Mouse (Mus musculus): ENCODE results near the gene Psmd9.
A peak's percentile ranks its signal among the peaks of the same experiment; 100 is the strongest.

Gene Psmd9

GRCm38 (mm10) chr5:123150641-123151040 lies 18.6 kb upstream of the Psmd9 start:
- peak in 1 of 2 experiments; percentile 45 for DNase-seq (ENCODE audit: low spot score in 2 of 2)

DNA sequence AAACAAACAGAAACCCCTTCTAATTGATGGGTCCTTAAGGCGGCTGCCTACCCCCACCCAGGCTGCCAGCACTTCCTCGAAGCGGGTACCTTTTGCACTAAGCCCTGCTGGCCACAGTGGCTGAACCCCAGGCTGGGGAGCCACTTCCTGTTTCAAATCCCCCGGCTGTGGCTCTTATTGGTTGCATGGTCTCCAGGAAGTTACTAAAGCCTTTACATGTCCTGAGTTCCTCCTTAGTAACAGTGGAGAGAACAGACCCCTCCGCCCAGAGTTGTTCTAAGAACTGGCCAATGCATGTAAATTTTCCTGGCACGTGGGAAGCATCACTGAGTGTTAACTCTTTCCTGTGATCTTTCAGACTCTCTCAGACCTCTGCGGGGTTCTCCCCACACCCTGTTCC lies 18.1 kb upstream of the Psmd9 start:
- peak; percentile 55 to 64 for DNase-seq (ENCODE audit: low spot score in 2 of 2)

- no peak for DNase-seq (ENCODE audit: low spot score in 2 of 2)
Measured at GRCm38 (mm10) chr5:123151707-123152362, 17.4 kb upstream of the Psmd9 start.

DNA sequence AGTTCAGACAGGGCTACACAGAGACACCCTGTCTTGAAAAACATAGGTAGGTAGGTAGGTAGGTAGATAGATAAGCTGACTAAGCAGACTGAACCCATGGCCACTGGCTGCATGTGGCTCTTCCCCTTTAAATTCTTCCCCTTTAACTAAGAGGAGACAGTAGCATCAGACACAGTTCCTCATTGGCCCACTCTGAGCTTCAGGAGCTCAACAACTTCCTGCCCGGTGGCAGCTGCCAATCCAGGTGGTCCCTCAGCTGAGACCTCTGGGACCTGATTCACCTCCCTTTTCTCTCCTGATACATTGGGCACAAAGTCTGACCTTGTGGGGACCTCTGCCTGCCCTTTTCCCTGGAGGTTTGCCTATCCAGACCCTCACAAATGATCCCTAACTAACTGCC lies 16.3 kb upstream of the Psmd9 start:
- DNase-seq (ENCODE audit: low spot score in 2 of 2): no peak

GRCm38 (mm10) chr5:123155425-123155824 lies 13.8 kb upstream of the Psmd9 start:
- peak; percentile 54 to 75 for DNase-seq (ENCODE audit: low spot score in 2 of 2)

DNA sequence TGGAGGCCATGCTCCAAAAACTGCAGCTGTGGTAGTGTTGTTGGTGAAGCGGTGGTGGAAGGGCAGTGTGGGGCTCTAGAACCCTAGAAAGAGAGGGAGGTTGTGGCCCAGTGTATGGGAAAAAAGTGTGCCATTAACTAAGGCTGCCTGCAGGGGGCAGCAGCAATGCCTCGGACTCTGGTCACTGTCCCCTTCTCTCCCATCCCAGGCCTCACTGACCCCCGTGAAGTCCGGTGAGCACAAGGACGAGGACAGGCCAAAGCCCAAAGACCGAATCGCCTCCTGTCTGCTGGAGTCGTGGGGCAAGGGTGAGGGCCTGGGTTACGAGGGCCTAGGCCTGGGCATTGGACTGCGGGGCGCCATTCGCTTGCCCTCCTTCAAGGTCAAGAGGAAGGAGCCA lies 12.4 kb upstream of the Psmd9 start:
- no peak for DNase-seq (ENCODE audit: low spot score in 2 of 2)

DNA sequence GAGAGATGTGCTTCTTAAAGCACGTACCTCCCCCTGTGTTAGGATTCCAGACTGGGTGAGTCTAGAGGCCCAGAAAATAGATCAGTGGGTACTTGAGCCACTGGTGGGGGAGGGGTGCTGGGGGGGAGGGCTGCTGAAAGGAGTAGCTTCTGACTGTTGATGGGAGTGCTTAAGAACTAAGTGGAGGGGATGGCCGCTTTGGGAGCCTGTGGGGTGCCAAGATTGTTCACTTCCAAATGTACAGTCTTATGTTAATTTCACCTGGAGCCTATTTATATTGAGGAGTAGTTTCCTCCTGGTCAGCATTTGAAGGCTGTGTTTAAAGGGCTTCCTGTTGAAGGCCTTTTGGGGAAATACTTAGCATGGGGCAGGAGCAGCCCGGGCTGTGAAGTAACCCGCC lies 11.2 kb upstream of the Psmd9 start:
- DNase-seq (ENCODE audit: low spot score in 2 of 2): no peak

DNA sequence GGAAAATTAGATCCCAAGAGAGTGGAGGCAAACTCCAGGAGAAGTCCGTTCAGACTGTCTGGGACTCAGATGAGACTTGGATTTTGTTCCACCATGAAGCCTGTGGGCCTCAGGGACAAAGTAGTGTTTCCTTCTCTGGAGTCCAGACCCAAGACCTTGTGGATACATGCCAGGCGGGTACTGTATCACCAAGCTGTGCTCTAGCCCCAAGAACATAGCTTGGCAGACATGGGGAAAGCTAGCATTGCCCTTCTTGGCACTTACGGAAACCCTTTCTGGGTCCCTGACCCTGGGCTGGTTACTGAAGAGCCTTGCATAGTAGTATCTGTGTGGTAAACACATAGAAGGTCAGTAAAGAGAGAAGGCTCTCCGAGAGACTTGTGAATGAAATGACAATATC lies 9.8 kb upstream of the Psmd9 start:
- no peak for DNase-seq (ENCODE audit: low spot score in 2 of 2)

- no peak for DNase-seq (ENCODE audit: low spot score in 2 of 2)
Measured at GRCm38 (mm10) chr5:123159866-123160265, 9.3 kb upstream of the Psmd9 start.

DNA sequence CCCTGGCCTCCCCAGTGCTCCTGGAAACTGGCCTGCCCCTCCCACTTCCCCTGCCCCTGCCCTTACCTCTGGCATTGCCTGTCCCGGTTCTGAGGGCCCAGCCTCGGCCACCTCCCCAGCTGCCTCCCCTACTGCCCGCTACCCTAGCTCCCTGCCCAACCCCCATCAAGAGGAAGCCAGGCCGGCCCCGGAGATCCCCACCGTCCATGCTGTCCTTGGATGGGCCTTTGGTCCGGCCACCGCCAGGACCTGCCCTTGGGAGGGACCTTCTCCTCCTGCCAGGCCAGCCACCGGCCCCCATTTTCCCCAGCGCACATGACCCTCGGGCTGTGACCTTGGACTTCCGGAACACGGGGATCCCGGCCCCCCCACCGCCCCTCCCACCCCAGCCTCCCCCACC lies 8.9 kb upstream of the Psmd9 start:
- DNase-seq (ENCODE audit: low spot score in 2 of 2): no peak

DNA sequence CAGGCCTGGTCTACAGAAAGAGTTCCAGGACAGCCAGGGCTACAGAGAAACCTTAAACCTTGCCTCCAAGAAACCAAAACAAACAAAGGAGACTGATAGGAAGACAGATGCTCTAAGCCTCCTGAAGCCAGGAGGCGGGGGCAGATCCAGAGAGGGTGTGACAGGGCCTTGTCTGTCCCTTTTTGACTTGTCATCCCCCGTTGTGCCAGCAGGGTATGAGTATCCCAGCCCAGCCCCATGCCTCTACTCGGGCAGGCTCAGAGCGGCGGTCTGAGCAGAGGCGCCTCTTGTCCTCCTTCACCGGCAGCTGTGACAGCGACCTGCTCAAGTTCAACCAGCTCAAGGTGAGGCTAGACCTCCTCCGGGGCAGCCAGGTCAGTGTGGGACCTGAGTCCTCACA lies 6.3 kb upstream of the Psmd9 start:
- no peak for DNase-seq (ENCODE audit: low spot score in 2 of 2)

- DNase-seq (ENCODE audit: low spot score in 2 of 2): no peak
Measured at GRCm38 (mm10) chr5:123166437-123166836, 2.8 kb upstream of the Psmd9 start.

DNA sequence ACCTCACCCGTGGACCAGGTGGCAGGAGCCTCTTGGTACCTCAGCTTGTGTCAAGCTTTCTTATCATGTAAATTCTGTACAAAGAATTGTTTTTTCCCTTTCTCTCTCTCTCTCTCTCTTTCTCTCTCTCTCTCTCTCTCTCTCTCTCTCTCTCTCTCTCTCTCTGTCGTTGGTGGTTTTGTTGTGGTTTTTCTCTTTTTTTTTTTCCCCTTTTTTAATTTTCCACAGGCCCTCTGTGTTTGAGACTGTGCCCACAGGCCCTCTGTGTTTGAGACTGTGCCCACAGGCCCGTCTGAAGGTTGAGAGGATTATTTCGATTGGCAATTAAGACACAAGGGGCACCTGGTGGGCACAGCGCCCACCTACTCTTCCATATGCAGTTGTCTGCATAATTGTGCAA lies 1.6 kb upstream of the Psmd9 start:
- no peak for DNase-seq (ENCODE audit: low spot score in 2 of 2)

- DNase-seq (ENCODE audit: low spot score in 2 of 2): no peak
Measured at GRCm38 (mm10) chr5:123170365-123170764, 1.2 kb downstream of the Psmd9 start.

DNA sequence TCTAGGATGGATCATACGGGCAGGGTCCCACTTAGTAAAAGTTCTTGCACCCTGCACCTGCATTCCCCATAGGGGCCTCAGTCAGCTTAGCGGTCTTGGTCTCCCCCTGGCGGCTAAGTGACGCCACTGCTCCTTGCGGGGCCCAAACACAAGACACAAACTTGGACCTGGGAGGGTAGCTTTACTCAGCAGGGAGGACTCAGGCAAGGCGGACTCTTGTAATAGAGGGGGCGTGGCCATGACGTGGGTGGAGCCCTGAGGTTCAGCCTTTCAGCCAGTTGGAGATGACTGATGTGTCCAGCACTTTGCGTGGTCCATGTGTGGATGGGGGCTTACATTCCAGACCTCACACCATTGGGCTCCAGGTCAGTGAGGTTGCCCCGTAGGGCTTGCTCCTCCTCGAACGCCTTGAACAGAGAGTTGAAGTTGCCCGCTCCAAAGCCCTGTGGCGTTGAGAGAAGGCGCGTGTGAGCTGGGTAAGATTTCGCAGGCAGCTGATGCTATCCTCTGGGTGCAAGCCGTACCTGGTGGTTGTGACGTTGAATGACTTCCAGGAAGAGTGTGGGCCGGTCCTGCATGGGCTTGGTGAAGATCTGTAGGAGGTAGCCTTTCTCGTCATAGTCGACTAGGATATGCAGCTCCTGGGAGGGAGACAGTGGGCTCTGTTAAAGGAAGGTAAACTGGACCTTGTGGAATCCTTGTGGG lies 2.6 kb downstream of the Psmd9 start:
- DNase-seq (ENCODE audit: low spot score in 2 of 2): peak; percentile 81 to 89

DNA sequence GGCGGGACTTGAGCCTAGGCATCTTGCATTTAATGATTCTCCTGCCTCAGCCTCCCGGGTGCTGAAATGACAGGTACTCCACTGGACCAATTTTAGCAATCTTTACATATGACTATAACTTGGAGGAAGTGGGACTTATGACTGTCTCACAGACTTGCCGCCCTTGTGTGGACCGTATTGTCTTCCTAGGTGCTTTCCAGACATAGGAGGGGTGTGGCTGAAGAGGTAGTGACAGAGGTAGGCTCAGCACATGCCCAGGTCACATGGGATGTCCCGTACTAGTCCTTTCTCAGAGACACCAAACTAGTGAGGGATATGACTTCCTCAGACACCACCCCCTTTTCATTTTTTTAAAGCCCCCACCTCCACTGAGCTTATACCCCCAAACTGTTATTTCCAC lies 9.6 kb downstream of the Psmd9 start:
- DNase-seq (ENCODE audit: low spot score in 2 of 2): no peak

DNA sequence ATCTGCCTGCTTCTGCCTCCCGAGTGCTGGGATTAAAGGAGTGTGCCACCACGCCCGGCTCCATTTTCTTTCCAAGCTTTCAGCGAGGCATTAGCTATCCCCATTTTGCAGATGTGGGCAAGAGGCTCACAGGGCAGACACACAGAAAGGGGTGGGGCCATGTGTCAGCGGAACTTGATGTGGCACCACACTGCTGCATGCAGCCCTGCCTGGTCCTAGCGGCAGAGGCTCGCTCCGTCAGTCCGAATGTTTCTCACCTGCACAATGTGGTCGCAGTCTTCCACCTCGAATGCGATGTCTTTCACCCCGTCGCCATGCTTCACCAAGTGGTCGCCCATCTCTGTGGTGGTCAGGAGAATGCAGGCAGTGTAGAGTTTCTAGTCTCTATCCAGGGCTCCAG lies 11.2 kb downstream of the Psmd9 start:
- no peak for DNase-seq (ENCODE audit: low spot score in 2 of 2)

DNA sequence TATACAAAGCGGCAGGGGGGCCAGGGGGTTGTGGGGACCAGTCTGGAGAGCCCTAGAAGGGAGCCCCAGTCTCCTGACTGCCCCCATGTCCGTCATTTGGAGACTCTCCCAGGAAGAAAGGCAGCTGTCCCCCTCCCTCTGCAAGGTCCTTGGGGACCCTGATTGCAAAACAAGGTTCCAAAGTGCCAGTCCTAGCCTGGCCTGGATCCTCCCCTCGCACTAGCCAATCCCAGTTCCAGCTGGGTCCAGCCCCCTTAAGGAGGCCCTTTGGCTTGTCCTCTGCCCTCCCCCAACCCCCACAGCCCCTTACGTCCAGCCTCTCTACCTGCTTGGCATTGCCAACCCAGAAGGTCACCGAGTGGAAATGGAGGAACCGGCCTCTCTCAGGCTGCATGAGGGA lies 12.3 kb downstream of the Psmd9 start:
- no peak for DNase-seq (ENCODE audit: low spot score in 2 of 2)

DNA sequence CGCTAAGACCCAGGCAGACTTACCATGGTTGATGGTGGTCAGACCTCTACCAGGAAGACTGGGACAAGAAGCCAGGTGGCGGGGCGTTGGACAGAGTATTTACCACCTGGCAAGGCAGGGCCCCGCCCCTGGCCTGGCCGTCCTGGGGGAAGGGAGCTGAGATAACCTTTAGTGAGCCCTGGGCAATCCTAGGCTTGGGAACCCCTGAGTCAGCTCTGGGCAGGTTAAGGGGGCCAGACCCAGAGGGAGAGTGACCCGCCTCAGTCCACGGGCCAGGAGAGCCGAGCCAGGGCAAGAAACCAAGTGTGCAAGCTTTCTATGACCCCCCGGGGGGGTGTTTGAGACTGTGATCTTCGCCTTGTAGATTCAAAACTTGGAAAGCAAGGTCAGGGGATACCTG lies 13.4 kb downstream of the Psmd9 start, which contains the start of gene Hpd:
Gene Hpd, minus strand, starts transcription at position 77 of the 400 bp plus-strand sequence.
- DNase-seq (ENCODE audit: low spot score in 2 of 2): no peak

- no peak for DNase-seq (ENCODE audit: low spot score in 2 of 2)
Measured at GRCm38 (mm10) chr5:123185966-123186365, 16.8 kb downstream of the Psmd9 start.

DNA sequence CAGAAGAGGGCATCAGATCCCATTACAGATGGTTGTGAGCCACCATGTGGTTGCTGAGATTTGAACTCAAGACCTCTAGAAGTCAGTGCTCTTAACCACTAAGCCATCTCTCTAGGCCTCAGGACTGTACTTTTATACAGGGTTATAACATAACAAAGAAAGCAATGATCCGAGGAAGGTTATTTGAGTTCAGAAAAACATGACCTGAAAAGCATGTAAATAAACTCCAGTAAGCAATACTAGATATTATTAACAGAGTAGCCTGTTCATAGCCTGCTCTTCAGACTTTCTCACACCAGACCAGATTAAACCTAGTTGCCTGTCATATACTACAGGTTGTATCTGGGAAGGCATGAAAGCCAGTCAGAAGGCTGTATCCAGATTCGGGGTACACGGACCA lies 18.1 kb downstream of the Psmd9 start:
- DNase-seq (ENCODE audit: low spot score in 2 of 2): no peak

GRCm38 (mm10) chr5:123190912-123191311 lies 21.7 kb downstream of the Psmd9 start:
- DNase-seq (ENCODE audit: low spot score in 2 of 2): no peak

DNA sequence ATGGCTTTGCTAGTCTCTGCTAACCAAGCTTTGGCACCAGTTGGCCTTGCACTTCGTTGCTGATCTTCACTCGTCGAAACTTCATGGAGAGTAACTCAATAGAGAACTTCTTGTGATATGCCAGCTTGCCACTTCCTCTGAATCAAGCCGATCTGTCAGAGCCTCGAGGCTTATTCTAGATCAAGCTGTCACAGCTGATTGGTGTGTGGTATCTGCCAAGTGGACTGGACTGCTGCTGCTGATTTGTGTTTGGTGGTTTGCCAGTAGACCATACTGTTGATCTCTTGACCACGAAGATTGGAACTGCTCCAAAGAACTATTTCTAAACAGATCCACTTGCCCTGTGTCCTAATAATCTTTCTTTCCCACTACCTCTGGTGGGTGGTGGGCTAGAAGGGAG lies 22.2 kb downstream of the Psmd9 start:
- no peak for DNase-seq (ENCODE audit: low spot score in 2 of 2)
